Mouse (Mus musculus) bone marrow macrophage, adult 2 months (primary cell): ENCODE data around the gene Fancc.

Experiments used
- CTCF ChIP-seq: IDR thresholded peaks from 2 replicates; pipeline ENCODE4 v1.5.1; 2012; ENCODE audit warnings: low read depth, mild to moderate bottlenecking, low read length, moderate library complexity
- POLR2A ChIP-seq: IDR thresholded peaks from 2 replicates; pipeline ENCODE4 v1.6.1; 2012; ENCODE audit warnings: mild to moderate bottlenecking, low read depth, low read length, borderline replicate concordance

- TF ChIP-seq CTCF = no peak
- TF ChIP-seq POLR2A = no peak
Measured at GRCm38 (mm10) chr13:63260753-63261631, 236.1 kb downstream of the Fancc start.
